Mouse (Mus musculus) lung, embryonic 14.5 days (tissue): ENCODE results near the gene 5730480H06Rik. TPM values are rescaled to one million over a fixed set of nuclear protein-coding genes. Genes with fewer than 3 reads are reported as not detected.

Source experiments
- ATAC-seq: fragments of 200-750 bp; cut with Nextera tagmentation; 2 replicates; pipeline ENCODE4 v1.8.0; 2017; ENCODE audit warnings: mild to moderate bottlenecking, moderate TSS enrichment, moderate library complexity; ENCODE audit not compliant: insufficient read depth
- DNase-seq: peaks from one replicate; pipeline ENCODE4 v3.0.0-alpha.2; 2015
- H3K27ac ChIP-seq: fragments of 300-500 bp; sonication (generic); 2 replicates; pipeline ENCODE4 v1.5.1; 2014; ENCODE audit warnings: low read depth, mild to moderate bottlenecking, moderate library complexity
- H3K27me3 ChIP-seq: fragments of 300-500 bp; sonication (generic); 2 replicates; pipeline ENCODE4 v1.6.1; 2014; ENCODE audit warnings: low read length, control low read depth; ENCODE audit not compliant: insufficient read depth
- H3K36me3 ChIP-seq: fragments of 300-500 bp; sonication (generic); 2 replicates; pipeline ENCODE4 v1.6.1; 2014; ENCODE audit warnings: control low read depth; ENCODE audit not compliant: insufficient read depth
- H3K4me1 ChIP-seq: fragments of 300-500 bp; sonication (generic); 2 replicates; pipeline ENCODE4 v1.6.1; 2014; ENCODE audit warnings: antibody characterized with exemption, control low read depth; ENCODE audit not compliant: insufficient read depth
- H3K4me2 ChIP-seq: fragments of 300-500 bp; sonication (generic); 2 replicates; pipeline ENCODE4 v1.6.1; 2014; ENCODE audit warnings: mild to moderate bottlenecking
- H3K4me3 ChIP-seq: fragments of 300-500 bp; sonication (generic); 2 replicates; pipeline ENCODE4 v1.5.1; 2014; ENCODE audit warnings: low read depth, low read length
- H3K9ac ChIP-seq: fragments of 300-500 bp; sonication (generic); 2 replicates; pipeline ENCODE4 v1.6.1; 2014
- H3K9me3 ChIP-seq: fragments of 300-500 bp; sonication (generic); 2 replicates; pipeline ENCODE4 v1.6.1; 2016; ENCODE audit warnings: low read depth, low read length, control low read depth
- CTCF ChIP-seq: IDR thresholded peaks from 2 replicates; pipeline ENCODE4 v1.5.1; 2016; ENCODE audit warnings: antibody characterized with exemption, low read depth
- WGBS: fragments of 180-500 bp; shearing (Covaris S2); extraction: QIAGEN DNeasy Blood & Tissue Kit; methylation state at CpG from one replicate; pipeline ENCODE4 v1.1.7; 2014; 5-methylcytosine and 5-hydroxymethylcytosine counted together
- polyA plus RNA-seq: library from polyadenylated mRNA; unstranded; fragments of >200 nt; fragmentation: Nextera tagmentation; extraction: Ambion mirVana; gene quantifications from 2 replicates; pipeline ENCODE4 v1.2.1, GENCODE M21; 2014

Gene 5730480H06Rik
- polyA plus RNA-seq, 1 experiment from 2014 or later, result 22.8 TPM

GRCm38 (mm10) chr5:48331441-48331840 is 3.7 kb downstream of the 5730480H06Rik start:
- Histone ChIP-seq H3K4me2 (no peak overlapping the region), H3K27me3 (no peaks in the 10 kb centered on the region), H3K36me3 (no peaks in the 10 kb centered on the region), H3K9ac (no peak overlapping the region), H3K4me3 (no peak overlapping the region), H3K9me3 (no peaks in the 10 kb centered on the region), H3K4me1 (0 out of 2 replicates have a peak, but pooled peaks cover 4% of the 10 kb centered on the region), H3K27ac (no peak overlapping the region)
- no peak for TF ChIP-seq CTCF
- ATAC-seq (0 out of 2 replicates have a peak, but pooled peaks have one; percentile 29), DNase-seq (peak; percentile 36)
- WGBS, result 44% methylated on average over 5 of the region's 5 CpGs

GRCm38 (mm10) chr5:48333407-48333806 is 5.7 kb downstream of the 5730480H06Rik start:
- no peak overlapping the region for H3K4me2 ChIP-seq
- no peak for DNase-seq
- no peak for TF ChIP-seq CTCF
- no peak overlapping the region for H3K4me3 ChIP-seq
- ATAC-seq, result peak; percentile 67; the same call in 1 of the 2 replicates
- no peaks in the 10 kb centered on the region for H3K27me3 ChIP-seq
- H3K9ac ChIP-seq, result no peak overlapping the region
- 79% methylated on average over 3 of the region's 3 CpGs for WGBS
- no peaks in the 10 kb centered on the region for H3K9me3 ChIP-seq
- 0 out of 2 replicates have a peak, but pooled peaks cover 4% of the 10 kb centered on the region for H3K4me1 ChIP-seq
- H3K36me3 ChIP-seq, result no peaks in the 10 kb centered on the region
- H3K27ac ChIP-seq, result no peak overlapping the region

GRCm38 (mm10) chr5:48333884-48334513 is 6.2 kb downstream of the 5730480H06Rik start:
- ATAC-seq, result 0 out of 2 replicates have a peak, but pooled peaks have one; percentile 32
- 25% methylated on average over 9 of the region's 9 CpGs for WGBS

GRCm38 (mm10) chr5:48340808-48341433 is 13.2 kb downstream of the 5730480H06Rik start:
- no peak for TF ChIP-seq CTCF
- H3K27me3 ChIP-seq, result no peaks in the 10 kb centered on the region
- no peak overlapping the region for H3K4me2 ChIP-seq
- H3K9me3 ChIP-seq, result no peaks in the 10 kb centered on the region
- WGBS, result 50% methylated on average over 7 of the region's 7 CpGs
- no peak for ATAC-seq
- H3K4me3 ChIP-seq, result no peak overlapping the region
- no peak overlapping the region for H3K27ac ChIP-seq
- no peaks in the 10 kb centered on the region for H3K4me1 ChIP-seq
- no peaks in the 10 kb centered on the region for H3K36me3 ChIP-seq
- no peak overlapping the region for H3K9ac ChIP-seq
- no peak for DNase-seq

More at GRCm38 (mm10) chr5:48333884-48334513, 6.2 kb downstream of the 5730480H06Rik start:
- TF ChIP-seq CTCF, result no peak
- Histone ChIP-seq H3K4me2 (no peak overlapping the region), H3K4me3 (no peak overlapping the region), H3K4me1 (0 out of 2 replicates have a peak, but pooled peaks cover 4% of the 10 kb centered on the region), H3K27me3 (no peaks in the 10 kb centered on the region), H3K9ac (no peak overlapping the region), H3K27ac (no peak overlapping the region), H3K9me3 (no peaks in the 10 kb centered on the region), H3K36me3 (no peaks in the 10 kb centered on the region)
- DNase-seq, result no peak

GRCm38 (mm10) chr5:48345095-48345982 is 17.6 kb downstream of the 5730480H06Rik start:
- peak; percentile 88 for DNase-seq
- WGBS, result 22% methylated on average over 5 of the region's 5 CpGs
- Histone ChIP-seq H3K4me3 (no peak overlapping the region), H3K9me3 (no peaks in the 10 kb centered on the region), H3K36me3 (no peaks in the 10 kb centered on the region), H3K4me2 (no peak overlapping the region), H3K27me3 (no peaks in the 10 kb centered on the region), H3K4me1 (no peaks in the 10 kb centered on the region), H3K27ac (peak overlapping the region; percentile 22; the same call in 1 of the 2 replicates), H3K9ac (no peak overlapping the region)
- peak; percentile 72 for ATAC-seq
- peak; percentile 64 for TF ChIP-seq CTCF

GRCm38 (mm10) chr5:48345983-48346648 is 18.4 kb downstream of the 5730480H06Rik start:
- no peak for DNase-seq
- no peak overlapping the region for H3K9ac ChIP-seq
- TF ChIP-seq CTCF, result no peak
- WGBS, result 94% methylated on average over 2 of the region's 2 CpGs
- no peaks in the 10 kb centered on the region for H3K27me3 ChIP-seq
- H3K4me3 ChIP-seq, result no peak overlapping the region
- no peak overlapping the region for H3K4me2 ChIP-seq
- H3K36me3 ChIP-seq, result no peaks in the 10 kb centered on the region
- H3K9me3 ChIP-seq, result no peaks in the 10 kb centered on the region
- H3K4me1 ChIP-seq, result no peaks in the 10 kb centered on the region
- H3K27ac ChIP-seq, result no peak overlapping the region
- no peak for ATAC-seq
